Mouse (Mus musculus) stomach, postnatal 0 days (tissue): ENCODE measurements around the gene Ryr1.

ENCODE experiments used
- CTCF ChIP-seq: IDR thresholded peaks from 2 replicates; pipeline ENCODE4 v1.5.1; 2016; ENCODE audit warnings: antibody characterized with exemption, low read depth, mild to moderate bottlenecking, moderate library complexity
- EP300 ChIP-seq: optimal IDR thresholded peaks from 2 replicates; pipeline ENCODE3; 2016; ENCODE audit warnings: antibody characterized with exemption

- TF ChIP-seq CTCF (peak; percentile 63), EP300 (no peak)
Observed at GRCm38 (mm10) chr7:29072689-29073088, 52.3 kb downstream of the Ryr1 start.
